Mouse (Mus musculus): ENCODE data around the gene Hist1h4b.
A peak's percentile ranks its signal among the peaks of the same experiment; 100 is the strongest.
"Not testable (repeated sequence)": the region's sequence is repeated elsewhere in the genome, so short reads cannot be mapped to it uniquely, and the experiment has no call there.

The Hist1h4b gene

DNA sequence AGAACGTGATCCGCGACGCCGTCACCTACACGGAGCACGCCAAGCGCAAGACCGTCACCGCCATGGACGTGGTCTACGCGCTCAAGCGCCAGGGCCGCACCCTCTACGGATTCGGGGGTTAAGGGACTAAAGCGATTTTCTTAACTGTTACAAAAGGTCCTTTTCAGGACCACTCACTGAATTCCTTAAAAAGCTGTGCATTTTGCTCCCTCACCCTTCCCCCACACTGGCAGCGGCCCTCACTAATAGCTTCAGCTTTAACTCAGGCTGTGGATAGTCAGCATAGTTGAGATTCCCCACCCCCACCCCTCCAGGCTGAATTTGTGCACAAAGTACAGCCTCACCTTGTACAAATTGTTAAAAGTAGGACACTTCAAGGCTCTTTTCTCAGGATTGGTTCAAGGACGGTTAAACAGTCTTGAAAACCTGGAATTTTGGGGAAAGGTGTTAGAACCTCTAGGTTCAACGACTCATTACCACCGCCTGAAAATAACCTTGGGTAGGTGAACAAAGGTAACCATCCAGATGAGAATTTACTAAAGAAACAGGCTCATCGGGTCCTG is 479 bp downstream of the Hist1h4b start:
- DNase-seq (ENCODE audit: low spot score): no peak

DNA sequence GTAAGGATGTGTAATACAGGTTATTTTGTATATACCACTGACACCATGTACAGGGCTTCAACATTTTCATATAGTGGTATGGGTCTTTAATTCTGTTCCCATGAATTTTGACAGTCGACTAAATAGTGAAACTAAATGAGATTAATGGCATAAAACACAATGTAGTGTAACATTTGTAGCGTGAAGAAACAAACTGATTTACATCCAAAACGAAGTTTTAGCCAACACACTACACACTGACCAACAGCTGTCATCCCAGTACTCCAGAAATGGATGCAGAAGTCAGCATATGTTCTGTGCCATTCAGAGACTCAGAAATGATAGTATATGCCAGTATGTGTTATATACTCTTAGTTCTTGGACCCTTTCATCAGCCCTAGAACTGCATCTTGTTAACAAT is 1.1 kb downstream of the Hist1h4b start:
- no peak for DNase-seq (ENCODE audit: low spot score)

GRCm38 (mm10) chr13:23759251-23759771 is 2.5 kb downstream of the Hist1h4b start:
- DNase-seq (ENCODE audit: low spot score): no peak

DNA sequence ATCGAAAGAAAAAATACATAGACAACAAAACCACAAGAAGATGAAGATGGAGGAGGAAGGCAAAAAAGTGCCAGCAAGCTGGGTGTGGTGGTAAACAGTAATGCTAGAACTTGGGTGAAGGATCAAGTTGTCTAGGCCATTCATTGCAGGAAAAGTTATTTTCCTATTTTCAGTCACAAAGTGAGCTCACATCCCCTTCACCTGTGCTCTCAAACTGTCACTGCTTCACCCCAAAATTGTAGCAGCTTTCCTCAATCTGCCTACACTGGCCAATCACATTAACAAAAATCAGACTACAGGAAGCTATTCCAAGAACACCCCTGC is 3.1 kb downstream of the Hist1h4b start:
- DNase-seq (ENCODE audit: low spot score): no peak

GRCm38 (mm10) chr13:23760240-23760971 is 3.6 kb downstream of the Hist1h4b start:
- no peak for DNase-seq (ENCODE audit: low spot score)

- DNase-seq (ENCODE audit: low spot score): peak; percentile 98
These were observed 4.4 kb downstream of the Hist1h4b start, which contains the start of gene Hist1h4a for GRCm38 (mm10) chr13:23760972-23761864. Hist1h4a (minus strand) TSS chr13:23761230.

DNA sequence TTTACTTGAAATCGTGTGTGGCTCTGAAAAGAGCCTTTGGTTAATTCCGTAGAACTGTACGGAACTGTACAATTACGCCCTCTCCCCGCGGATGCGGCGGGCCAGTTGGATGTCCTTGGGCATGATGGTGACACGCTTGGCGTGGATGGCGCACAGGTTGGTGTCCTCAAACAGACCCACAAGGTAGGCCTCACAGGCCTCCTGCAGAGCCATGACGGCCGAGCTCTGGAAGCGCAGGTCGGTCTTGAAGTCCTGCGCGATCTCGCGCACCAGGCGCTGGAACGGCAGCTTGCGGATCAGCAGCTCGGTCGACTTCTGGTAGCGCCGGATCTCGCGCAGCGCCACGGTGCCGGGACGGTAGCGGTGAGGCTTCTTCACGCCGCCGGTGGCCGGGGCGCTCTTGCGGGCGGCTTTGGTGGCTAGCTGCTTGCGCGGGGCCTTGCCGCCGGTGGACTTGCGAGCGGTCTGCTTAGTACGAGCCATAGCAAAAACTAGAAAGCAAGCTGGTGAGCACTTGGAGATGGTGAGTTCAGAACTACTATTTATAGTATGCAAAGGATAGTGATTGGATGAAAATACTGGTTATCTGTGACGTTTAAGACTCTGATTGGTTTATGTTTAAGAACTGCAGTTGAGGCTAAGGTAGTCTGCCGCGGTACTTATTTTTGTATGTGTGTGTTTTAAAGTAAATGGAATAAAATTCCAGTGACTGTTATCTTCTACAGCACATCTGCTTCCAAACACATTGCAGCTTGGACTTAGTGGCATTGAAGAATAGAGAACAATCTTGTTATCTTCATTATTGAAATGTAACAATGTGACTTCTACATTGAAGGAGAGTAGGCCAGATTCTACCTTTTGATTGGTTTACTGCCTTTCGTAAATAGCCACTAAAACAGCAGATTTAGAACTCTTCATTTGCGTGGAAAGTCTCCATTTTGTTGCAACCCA is 5.3 kb downstream of the Hist1h4b start, which contains the start of gene Hist1h3a:
Gene Hist1h3a (minus strand): TSS at position 516 of the 951 bp plus-strand sequence.
- peak; percentile 50 for DNase-seq (ENCODE audit: low spot score)

GRCm38 (mm10) chr13:23763242-23763585 is 6.4 kb downstream of the Hist1h4b start:
- no peak for DNase-seq (ENCODE audit: low spot score)

GRCm38 (mm10) chr13:23763586-23764323 is 6.9 kb downstream of the Hist1h4b start, which contains the start of gene Hist1h1a:
Hist1h1a (plus strand) TSS chr13:23763666.
- DNase-seq (ENCODE audit: low spot score): peak; percentile 80

GRCm38 (mm10) chr13:23764324-23765171 is 7.7 kb downstream of the Hist1h4b start:
- DNase-seq (ENCODE audit: low spot score): no peak

GRCm38 (mm10) chr13:23765172-23765513 is 8.3 kb downstream of the Hist1h4b start:
- DNase-seq (ENCODE audit: low spot score): no peak

- DNase-seq (ENCODE audit: low spot score): no peak
These were observed 10.0 kb downstream of the Hist1h4b start for GRCm38 (mm10) chr13:23766772-23767171.

DNA sequence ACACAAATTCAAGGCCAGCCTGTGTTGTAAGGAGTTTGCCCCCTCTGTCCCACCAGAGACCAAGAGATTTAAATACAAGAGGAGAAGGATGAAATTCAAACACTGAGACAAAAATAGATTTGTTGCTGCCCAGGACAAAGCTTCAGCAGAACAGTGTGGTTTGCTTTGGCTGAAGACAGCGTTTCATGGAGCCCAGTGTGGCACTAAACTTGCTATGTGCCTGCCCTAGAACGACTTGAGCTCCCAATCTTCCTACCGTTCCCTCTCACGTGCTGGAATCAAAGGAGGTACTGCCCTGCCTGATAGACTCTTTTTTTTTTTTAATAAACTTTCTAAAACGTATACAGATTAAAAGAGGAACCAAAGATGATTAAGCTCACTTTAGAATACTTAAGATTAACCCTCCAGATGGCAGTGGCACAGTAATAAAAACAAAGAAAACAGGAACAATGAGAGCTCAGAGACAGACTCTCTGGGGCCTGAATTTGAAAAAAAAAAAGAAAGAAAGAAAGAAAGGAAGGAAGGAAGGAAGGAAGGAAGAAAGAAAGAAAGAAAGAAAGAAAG is 12.1 kb downstream of the Hist1h4b start:
- DNase-seq (ENCODE audit: low spot score): no peak

DNA sequence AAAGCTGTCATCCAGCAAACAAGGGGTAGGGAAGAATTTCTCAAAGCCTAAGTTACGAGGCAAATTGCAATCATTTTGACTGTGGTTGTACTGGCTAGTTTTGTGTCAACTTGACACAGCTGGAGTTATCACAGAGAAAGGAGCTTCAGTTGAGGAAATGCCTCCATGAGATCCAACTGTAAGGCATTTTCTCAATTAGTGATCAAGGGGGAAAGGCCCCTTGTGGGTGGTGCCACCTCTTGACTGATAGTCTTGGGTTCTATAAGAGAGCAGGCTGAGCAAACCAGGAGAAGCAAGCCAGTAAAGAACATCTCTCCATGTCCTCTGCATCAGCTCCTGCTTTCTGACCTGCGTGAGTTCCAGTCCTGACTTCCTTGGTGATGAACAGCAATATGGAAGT is 12.8 kb downstream of the Hist1h4b start, which contains the start of gene Trim38:
Gene Trim38 (plus strand): TSS at position 301 of the 400 bp plus-strand sequence.
- DNase-seq (ENCODE audit: low spot score): not testable (repeated sequence)

- DNase-seq (ENCODE audit: low spot score): peak; percentile 44
These were observed 15.9 kb downstream of the Hist1h4b start for GRCm38 (mm10) chr13:23772561-23773313.

DNA sequence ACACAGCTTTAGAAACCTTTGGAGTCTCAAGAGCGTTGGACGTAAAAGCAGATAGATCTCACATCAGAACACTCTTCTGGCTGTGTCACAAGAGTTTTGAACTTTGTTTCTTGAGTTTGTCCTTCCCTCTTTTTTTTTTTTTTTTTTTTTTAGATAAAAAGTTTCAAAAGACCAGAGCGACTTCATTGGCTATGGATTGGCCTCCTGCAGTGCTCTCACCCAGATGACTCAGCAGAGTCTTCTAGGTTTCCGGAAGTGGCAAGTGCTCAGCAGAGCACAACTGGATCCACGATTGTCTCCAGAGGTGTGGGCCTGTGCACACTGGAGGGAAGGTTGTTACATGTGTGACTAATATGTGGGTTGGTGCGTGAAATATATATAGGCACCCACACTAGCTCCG is 21.5 kb downstream of the Hist1h4b start:
- DNase-seq (ENCODE audit: low spot score): no peak

- DNase-seq (ENCODE audit: low spot score): no peak
These were observed 22.2 kb downstream of the Hist1h4b start for GRCm38 (mm10) chr13:23779025-23779424.

DNA sequence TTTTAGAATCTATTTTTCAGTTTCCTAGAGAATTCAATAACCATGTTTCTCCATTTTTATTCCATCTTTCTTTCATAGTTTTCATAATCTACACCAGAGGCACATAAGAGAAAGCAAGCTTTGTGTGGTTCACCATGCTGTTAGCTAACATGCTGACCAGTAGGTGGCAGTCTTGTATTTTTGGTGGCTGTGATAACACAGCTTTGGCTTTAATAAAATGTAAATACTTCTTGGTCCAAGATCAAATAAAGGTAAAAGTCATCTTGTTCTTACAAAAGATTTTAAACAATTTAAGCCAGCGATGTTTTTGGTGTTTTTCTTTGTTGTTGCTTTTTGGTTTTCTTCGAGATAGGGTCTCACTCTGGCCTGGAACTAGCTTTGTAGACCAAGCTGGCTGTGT is 35.7 kb downstream of the Hist1h4b start:
- no peak for DNase-seq (ENCODE audit: low spot score)

DNA sequence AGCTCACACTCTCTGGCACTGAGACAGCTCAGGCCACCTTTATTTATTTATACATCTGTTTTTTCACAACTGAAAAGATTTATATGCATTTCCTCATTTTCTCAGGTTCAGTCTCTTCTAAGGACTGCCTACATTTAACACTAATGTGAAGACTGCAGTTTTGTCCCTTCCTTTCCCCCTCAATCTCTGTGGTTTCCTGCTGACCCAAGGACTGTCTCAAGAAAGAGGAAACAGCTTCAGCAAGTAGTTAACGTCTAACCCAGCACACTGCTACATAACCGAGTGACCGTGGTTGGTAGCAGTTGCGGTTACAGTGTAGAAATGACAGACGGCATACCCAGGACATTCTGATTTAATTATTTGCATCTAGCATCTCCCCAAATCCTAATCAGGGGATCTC is 42.6 kb downstream of the Hist1h4b start:
- no peak for DNase-seq (ENCODE audit: low spot score)
